Mouse (Mus musculus) stomach, postnatal 0 days (tissue): ENCODE data around the gene Manf.

Experiments
- CTCF ChIP-seq: IDR thresholded peaks from 2 replicates; pipeline ENCODE4 v1.5.1; 2016; ENCODE audit warnings: antibody characterized with exemption, low read depth, mild to moderate bottlenecking, moderate library complexity
- EP300 ChIP-seq: optimal IDR thresholded peaks from 2 replicates; pipeline ENCODE3; 2016; ENCODE audit warnings: antibody characterized with exemption

DNA sequence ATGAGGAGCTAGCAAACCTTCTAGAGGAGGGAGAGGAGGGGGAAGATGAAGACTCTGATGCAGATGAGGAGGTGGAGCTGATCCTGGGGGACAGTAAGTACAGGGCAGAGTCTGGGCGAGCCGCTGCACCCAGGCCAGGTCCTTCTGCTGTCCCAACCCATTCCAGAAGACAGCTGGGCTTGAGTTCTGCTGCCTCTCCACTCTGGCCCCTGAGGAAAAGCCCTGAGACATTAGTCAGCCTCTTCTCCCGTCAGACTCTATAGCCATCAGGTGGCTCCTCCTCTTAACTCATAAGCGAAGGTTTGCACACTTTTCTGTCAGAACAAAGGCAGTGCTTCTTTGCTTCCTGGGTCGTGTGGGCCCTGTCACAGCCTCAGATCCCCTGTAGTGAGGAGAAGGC, 17.6 kb downstream of the Manf start:
- TF ChIP-seq CTCF (no peak), EP300 (no peak)
